Mouse (Mus musculus) intestine, postnatal 0 days (tissue): ENCODE data around the gene Tmem56. TPM values are rescaled to one million over a fixed set of nuclear protein-coding genes. Genes with fewer than 3 reads are reported as not detected.
A peak's percentile ranks its signal among the peaks of the same experiment; 100 is the strongest.

Experiments
- ATAC-seq: fragments of 200-750 bp; cut with Nextera tagmentation; 2 replicates; pipeline ENCODE4 v1.8.0; 2017; ENCODE audit warnings: mild to moderate bottlenecking, moderate TSS enrichment, moderate library complexity
- H3K27ac ChIP-seq: fragments of 300-500 bp; sonication (generic); 2 replicates; pipeline ENCODE4 v1.5.1; 2014; ENCODE audit warnings: mild to moderate bottlenecking, low read depth, low read length, moderate library complexity
- H3K27me3 ChIP-seq: fragments of 300-500 bp; sonication (generic); replicated peaks from 2 replicates; pipeline ENCODE4 v1.6.1; 2014; ENCODE audit warnings: low read length, mixed read lengths; ENCODE audit not compliant: control insufficient read depth, insufficient read depth
- H3K36me3 ChIP-seq: fragments of 300-500 bp; sonication (generic); 2 replicates; pipeline ENCODE4 v1.6.1; 2014; ENCODE audit warnings: mild to moderate bottlenecking, moderate library complexity; ENCODE audit not compliant: control insufficient read depth, insufficient read depth
- H3K4me1 ChIP-seq: fragments of 300-500 bp; sonication (generic); replicated peaks from 2 replicates; pipeline ENCODE4 v1.6.1; 2014; ENCODE audit warnings: antibody characterized with exemption, low read length, mixed read lengths; ENCODE audit not compliant: control insufficient read depth, insufficient read depth
- H3K4me2 ChIP-seq: fragments of 300-500 bp; sonication (generic); replicated peaks from 2 replicates; pipeline ENCODE4 v1.6.1; 2014; ENCODE audit warnings: low read depth, mild to moderate bottlenecking, moderate library complexity
- H3K4me3 ChIP-seq: fragments of 300-500 bp; sonication (generic); 2 replicates; pipeline ENCODE4 v1.5.1; 2014; ENCODE audit warnings: low read depth, low read length
- H3K9ac ChIP-seq: fragments of 300-500 bp; sonication (generic); 2 replicates; pipeline ENCODE4 v1.6.1; 2014; ENCODE audit warnings: mild to moderate bottlenecking, low read depth, low read length
- H3K9me3 ChIP-seq: fragments of 300-500 bp; sonication (generic); 2 replicates; pipeline ENCODE4 v1.6.1; 2016; ENCODE audit warnings: mixed run types; ENCODE audit not compliant: control insufficient read depth
- CTCF ChIP-seq: sonication (generic); IDR thresholded peaks from 2 replicates; pipeline ENCODE4 v1.5.1; 2016; ENCODE audit warnings: low read depth, mild to moderate bottlenecking, control low read depth, antibody characterized with exemption, moderate library complexity
- WGBS: fragments of 180-500 bp; shearing (Covaris S2); extraction: QIAGEN DNeasy Blood & Tissue Kit; methylation state at CpG from one replicate; pipeline ENCODE4 v1.1.7; 2014; 5-methylcytosine and 5-hydroxymethylcytosine counted together
- polyA plus RNA-seq: library from polyadenylated mRNA; unstranded; fragments of >200 nt; fragmentation: Nextera tagmentation; extraction: Ambion mirVana; gene quantifications from 2 replicates; pipeline ENCODE4 v1.2.1, GENCODE M21; 2015

Gene Tmem56
- polyA plus RNA-seq, 1 experiment from 2014 or later = 6.8 TPM

DNA sequence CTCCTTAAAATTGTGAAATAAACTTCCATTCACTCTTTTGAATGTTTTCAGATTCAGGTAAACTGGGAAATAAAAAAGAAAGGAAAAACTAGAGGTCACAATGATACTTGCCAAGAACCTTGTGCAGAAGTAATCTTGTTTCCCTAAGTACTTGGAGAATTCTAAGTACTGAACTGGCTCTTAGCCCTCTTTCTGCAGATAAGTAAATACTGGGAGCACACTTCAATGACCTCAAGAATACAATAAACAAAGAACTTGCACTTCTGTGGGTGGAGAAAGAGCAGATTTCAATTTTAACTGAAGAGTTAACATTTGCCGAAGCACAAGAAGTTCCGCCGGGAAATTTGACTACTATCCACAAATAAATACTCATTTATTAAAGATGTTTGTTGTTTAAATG lies 96.0 kb downstream of the Tmem56 start:
- no peaks in the 10 kb centered on the region for H3K9me3 ChIP-seq
- no peak overlapping the region for H3K27ac ChIP-seq
- H3K4me2 ChIP-seq = no peak overlapping the region
- H3K36me3 ChIP-seq = no peaks in the 10 kb centered on the region
- ATAC-seq = no peak
- H3K9ac ChIP-seq = no peak overlapping the region
- no peaks in the 10 kb centered on the region for H3K27me3 ChIP-seq
- no peaks in the 10 kb centered on the region for H3K4me1 ChIP-seq
- H3K4me3 ChIP-seq = no peak overlapping the region
- no peak for TF ChIP-seq CTCF
- WGBS = 40% methylated on average over 3 of the region's 3 CpGs

DNA sequence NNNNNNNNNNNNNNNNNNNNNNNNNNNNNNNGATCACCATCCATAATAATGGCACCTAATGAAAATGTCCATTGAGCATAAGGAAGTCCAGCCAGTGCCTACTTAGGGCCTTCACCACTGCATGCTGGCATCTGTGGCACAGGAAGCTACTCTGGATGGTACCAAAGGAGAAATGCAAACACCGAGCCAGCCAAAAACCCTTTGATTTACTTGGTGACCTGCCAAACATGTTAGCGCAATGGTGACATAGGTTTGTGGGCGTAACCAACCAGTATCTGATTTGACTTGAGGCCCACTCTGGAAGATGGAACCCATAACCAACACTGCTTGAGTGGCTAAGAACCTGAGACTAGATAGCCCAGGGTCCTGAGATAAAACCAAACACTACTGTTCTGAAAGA lies 97.7 kb downstream of the Tmem56 start:
- WGBS = 87% methylated on average over 3 of the region's 3 CpGs
- Histone ChIP-seq H3K4me3 (no peak overlapping the region), H3K4me1 (no peaks in the 10 kb centered on the region), H3K36me3 (no peaks in the 10 kb centered on the region), H3K4me2 (no peak overlapping the region), H3K27me3 (no peaks in the 10 kb centered on the region), H3K9ac (no peak overlapping the region), H3K27ac (no peak overlapping the region), H3K9me3 (no peaks in the 10 kb centered on the region)
- ATAC-seq = no peak
- TF ChIP-seq CTCF = no peak

DNA sequence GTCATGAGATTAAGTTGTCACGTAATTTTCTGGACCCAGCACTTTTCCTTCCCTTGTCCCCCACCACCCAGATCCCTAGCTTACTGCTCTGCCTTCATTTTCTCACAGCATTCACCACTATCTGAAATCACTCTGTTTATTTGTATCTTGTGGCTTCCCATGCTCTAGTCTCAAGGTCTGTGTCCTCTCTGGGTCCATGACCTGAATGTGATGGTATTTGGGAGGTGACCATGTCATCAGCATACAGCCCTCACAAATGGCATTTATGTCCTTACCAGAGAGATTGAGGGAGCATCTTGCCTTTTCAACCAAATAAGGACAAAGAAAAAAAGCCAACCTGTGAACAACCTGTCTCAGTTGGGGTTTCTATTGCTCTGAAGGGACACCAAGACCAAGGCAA lies 106.9 kb downstream of the Tmem56 start:
- H3K9ac ChIP-seq = no peak overlapping the region
- H3K27ac ChIP-seq = no peak overlapping the region
- no peaks in the 10 kb centered on the region for H3K9me3 ChIP-seq
- no peak for ATAC-seq
- no peaks in the 10 kb centered on the region for H3K36me3 ChIP-seq
- no peaks in the 10 kb centered on the region for H3K4me1 ChIP-seq
- no peaks in the 10 kb centered on the region for H3K27me3 ChIP-seq
- no peak for TF ChIP-seq CTCF
- no peak overlapping the region for H3K4me3 ChIP-seq
- no peak overlapping the region for H3K4me2 ChIP-seq
- WGBS = 96% methylated on average over 1 of the region's 1 CpGs

DNA sequence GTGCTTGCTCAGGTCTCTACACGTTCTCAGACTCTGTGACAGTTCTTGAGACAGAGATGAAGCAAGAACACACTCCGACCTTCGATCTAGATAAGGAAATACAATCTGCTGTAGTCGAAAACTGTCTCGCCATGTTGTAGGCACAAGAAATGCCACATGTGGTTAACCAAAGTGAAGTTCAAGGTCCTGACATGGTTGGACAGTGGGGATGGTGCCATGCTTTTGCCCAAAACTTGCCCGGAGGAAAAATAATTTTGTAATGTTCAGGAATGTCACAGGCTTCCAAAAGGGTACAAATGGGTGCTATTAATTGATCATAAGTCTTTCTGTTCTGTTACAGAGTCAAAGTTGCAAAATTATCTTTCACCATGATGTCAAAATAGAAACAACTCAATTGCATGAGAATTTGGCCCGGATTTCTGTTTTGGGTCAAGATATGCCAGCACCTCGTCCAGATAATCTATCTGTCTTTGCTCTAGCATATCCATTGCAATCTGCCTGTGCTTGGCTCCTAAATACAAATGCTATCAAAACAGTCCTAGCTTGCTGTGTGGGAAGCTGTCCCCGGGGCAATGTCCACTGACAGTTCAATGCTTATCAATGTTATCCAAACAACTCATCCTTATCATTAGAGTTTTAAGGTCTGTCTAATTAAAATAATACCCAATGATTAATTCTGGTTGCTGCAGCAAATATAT lies 108.5 kb downstream of the Tmem56 start:
- Histone ChIP-seq H3K9me3 (no peaks in the 10 kb centered on the region), H3K27ac (no peak overlapping the region), H3K4me2 (no peak overlapping the region), H3K4me3 (no peak overlapping the region), H3K9ac (no peak overlapping the region), H3K4me1 (no peaks in the 10 kb centered on the region), H3K36me3 (no peaks in the 10 kb centered on the region), H3K27me3 (no peaks in the 10 kb centered on the region)
- 52% methylated on average over 9 of the region's 9 CpGs for WGBS
- no peak for ATAC-seq
- no peak for TF ChIP-seq CTCF

DNA sequence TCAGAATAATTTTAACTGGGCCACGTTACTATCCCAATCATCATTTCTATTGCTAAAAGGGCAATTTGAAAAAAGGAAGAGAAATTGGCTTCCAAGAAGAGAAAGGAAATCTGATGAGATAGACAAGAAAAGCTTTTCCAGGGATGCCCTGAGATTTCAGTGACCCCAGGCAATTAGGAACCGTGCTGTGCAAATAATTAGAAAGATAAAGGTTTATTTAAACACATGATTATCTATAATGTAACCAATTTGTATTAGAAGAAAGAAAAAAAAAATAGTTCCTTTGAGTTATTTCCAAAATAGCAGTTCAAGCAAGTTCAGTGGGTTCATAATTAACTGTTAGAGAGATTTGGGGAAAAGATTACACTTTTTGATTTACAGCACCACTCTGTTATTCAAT lies 110.2 kb downstream of the Tmem56 start:
- H3K9me3 ChIP-seq = no peaks in the 10 kb centered on the region
- no peak overlapping the region for H3K9ac ChIP-seq
- WGBS = 72% methylated on average over 2 of the region's 2 CpGs
- no peaks in the 10 kb centered on the region for H3K36me3 ChIP-seq
- H3K27me3 ChIP-seq = no peaks in the 10 kb centered on the region
- no peak overlapping the region for H3K4me2 ChIP-seq
- no peak for TF ChIP-seq CTCF
- H3K27ac ChIP-seq = no peak overlapping the region
- no peak for ATAC-seq
- H3K4me3 ChIP-seq = no peak overlapping the region
- no peaks in the 10 kb centered on the region for H3K4me1 ChIP-seq

DNA sequence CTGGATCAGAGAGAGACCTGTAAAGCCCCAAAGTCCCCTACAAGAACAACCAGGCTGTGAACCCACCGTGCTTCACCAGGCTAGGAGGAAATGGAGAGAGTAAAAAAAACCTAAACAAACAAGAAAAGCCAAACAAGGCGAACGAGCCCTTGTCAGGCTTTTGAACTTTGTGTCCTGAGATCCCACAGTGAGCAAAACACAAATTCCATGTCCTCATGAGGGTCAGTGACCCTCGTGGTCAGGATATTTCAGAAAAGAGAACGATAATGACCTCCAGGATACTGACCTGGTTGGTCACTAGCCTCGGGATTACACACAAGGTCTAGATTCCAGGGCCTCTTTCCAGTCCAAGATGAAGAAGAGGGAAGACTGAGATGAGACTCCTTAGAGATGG lies 111.0 kb downstream of the Tmem56 start:
- Histone ChIP-seq H3K4me1 (no peaks in the 10 kb centered on the region), H3K36me3 (no peaks in the 10 kb centered on the region), H3K9me3 (no peaks in the 10 kb centered on the region), H3K4me2 (peak overlapping the region; percentile 95), H3K27ac (no peak overlapping the region), H3K27me3 (no peaks in the 10 kb centered on the region), H3K9ac (peak overlapping the region; percentile 62), H3K4me3 (peak overlapping the region; percentile 73)
- peak; percentile 49; the same call in 1 of the 2 replicates for ATAC-seq
- TF ChIP-seq CTCF = no peak
- 17% methylated on average over 6 of the region's 6 CpGs for WGBS
